Mouse (Mus musculus): Measurements from ENCODE around the gene Hspb8. TPM values are rescaled to one million over a fixed set of nuclear protein-coding genes. Genes with fewer than 3 reads are reported as not detected.

Gene Hspb8
- polyA plus RNA-seq, 1 experiment from 2014 or later: 5.5 TPM

DNA sequence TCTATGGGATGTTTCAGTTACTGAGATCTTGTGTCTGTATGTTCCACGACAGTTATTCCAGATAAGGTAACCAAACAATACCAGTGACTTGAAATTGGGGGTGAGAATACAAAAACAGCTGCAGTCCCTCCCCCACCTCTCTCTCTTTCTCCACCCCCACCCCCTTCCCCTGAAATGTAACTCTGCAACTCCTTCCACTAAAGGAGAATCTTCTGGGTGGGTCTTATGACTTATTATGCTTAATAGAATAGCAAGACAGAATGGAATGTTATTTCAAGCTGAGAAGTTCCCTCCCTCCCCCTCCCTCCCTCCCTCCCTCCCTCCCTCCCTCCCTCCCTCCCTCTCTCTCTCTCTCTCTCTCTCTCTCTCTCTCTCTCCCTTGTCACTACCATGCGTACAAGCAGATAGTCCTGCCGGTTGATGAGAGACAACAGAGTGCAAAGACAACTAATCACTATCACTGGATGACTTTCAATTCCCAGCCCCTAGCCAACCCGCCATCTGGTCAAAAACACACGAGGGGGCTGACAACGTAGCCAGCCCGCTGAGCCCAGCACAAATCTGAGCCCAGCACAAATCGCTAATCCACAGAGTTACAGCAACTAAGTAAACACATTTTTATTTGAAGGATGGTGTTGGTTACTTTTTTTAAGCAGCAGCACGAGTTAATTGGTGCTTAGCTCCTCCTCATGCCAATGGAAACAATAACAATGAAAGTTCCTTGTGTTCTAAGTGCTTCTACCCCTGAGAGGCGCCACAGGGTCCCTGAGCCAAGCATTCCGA lies 25.9 kb upstream of the Hspb8 start:
- Histone ChIP-seq H3K4me1 (ENCODE audit: control insufficient read depth, insufficient read depth, low read length) (no peaks in the 10 kb centered on the region), H3K36me3 (ENCODE audit: control insufficient read depth, insufficient read depth, low read length) (no peaks in the 10 kb centered on the region), H3K4me2 (ENCODE audit: low read depth) (no peak overlapping the region), H3K27ac (ENCODE audit: low read depth, low read length) (no peak overlapping the region), H3K9me3 (ENCODE audit: control insufficient read depth, low read length) (no peaks in the 10 kb centered on the region), H3K27me3 (ENCODE audit: control insufficient read depth, insufficient read depth, low read length) (no peaks in the 10 kb centered on the region), H3K9ac (ENCODE audit: low read length) (no peak overlapping the region), H3K4me3 (ENCODE audit: low read depth, low read length) (no peak overlapping the region)
- WGBS: 10% methylated on average over 11 of the region's 11 CpGs
- DNase-seq (ENCODE audit: low spot score) (no peak), ATAC-seq (ENCODE audit: insufficient read depth, low FRiP score, low TSS enrichment) (no peak)

DNA sequence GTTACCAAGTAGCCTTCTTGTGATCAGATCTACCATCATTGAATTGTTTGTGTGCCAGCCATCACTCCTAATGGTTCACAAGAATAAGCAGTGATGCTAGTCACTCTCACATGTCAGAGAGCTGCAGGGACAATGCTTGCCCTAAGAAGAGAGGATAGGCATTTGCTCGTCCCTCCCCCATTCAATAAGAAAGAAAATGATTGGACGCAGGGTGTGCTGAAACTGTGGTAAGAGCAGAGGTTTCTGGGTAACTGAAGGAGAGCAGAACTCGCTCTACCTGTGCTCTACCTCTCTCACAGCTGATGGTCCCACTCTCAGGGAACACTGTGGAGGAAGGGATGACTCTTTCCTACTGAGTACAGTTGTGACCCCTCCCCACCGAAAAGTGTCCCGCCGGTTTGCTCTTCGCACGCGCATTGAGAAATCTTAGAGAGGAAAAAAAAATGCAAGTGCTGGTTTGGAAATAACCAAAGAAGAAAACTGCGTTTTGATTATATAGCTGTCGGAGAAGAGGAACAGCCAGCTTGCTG lies 25.2 kb upstream of the Hspb8 start:
- no peak overlapping the region for H3K4me2 ChIP-seq (ENCODE audit: low read depth)
- no peaks in the 10 kb centered on the region for H3K9me3 ChIP-seq (ENCODE audit: control insufficient read depth, low read length)
- no peak overlapping the region for H3K4me3 ChIP-seq (ENCODE audit: low read depth, low read length)
- no peaks in the 10 kb centered on the region for H3K4me1 ChIP-seq (ENCODE audit: control insufficient read depth, insufficient read depth, low read length)
- H3K27me3 ChIP-seq (ENCODE audit: control insufficient read depth, insufficient read depth, low read length): no peaks in the 10 kb centered on the region
- no peak for ATAC-seq (ENCODE audit: insufficient read depth, low FRiP score, low TSS enrichment)
- H3K36me3 ChIP-seq (ENCODE audit: control insufficient read depth, insufficient read depth, low read length): no peaks in the 10 kb centered on the region
- H3K27ac ChIP-seq (ENCODE audit: low read depth, low read length): no peak overlapping the region
- WGBS: 51% methylated on average over 11 of the region's 11 CpGs
- H3K9ac ChIP-seq (ENCODE audit: low read length): no peak overlapping the region
- DNase-seq (ENCODE audit: low spot score): no peak

DNA sequence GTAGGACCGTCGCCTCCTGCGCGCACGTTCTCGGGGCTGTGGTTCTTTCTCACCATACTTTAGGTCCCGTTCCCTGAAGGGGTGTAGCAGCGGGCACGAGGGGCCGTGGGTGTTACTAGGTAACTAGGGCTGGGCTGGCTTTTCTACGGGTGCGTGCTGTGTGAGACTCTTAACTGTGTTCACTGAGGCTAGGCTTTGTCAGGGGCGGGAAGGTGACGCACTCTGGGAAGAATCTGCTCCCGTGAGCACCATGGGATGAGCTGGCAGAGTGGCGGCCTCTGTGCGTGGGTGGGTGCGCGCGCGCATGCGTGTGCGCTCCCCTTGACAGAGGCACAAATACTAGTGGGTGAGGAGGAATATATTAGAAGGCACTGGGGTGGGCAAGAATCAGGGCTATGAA lies 23.9 kb upstream of the Hspb8 start:
- no peaks in the 10 kb centered on the region for H3K9me3 ChIP-seq (ENCODE audit: control insufficient read depth, low read length)
- no peak overlapping the region for H3K4me3 ChIP-seq (ENCODE audit: low read depth, low read length)
- no peak overlapping the region for H3K9ac ChIP-seq (ENCODE audit: low read length)
- H3K27ac ChIP-seq (ENCODE audit: low read depth, low read length): no peak overlapping the region
- no peak for ATAC-seq (ENCODE audit: insufficient read depth, low FRiP score, low TSS enrichment)
- H3K4me2 ChIP-seq (ENCODE audit: low read depth): no peak overlapping the region
- WGBS: 51% methylated on average over 23 of the region's 23 CpGs
- no peaks in the 10 kb centered on the region for H3K36me3 ChIP-seq (ENCODE audit: control insufficient read depth, insufficient read depth, low read length)
- no peaks in the 10 kb centered on the region for H3K4me1 ChIP-seq (ENCODE audit: control insufficient read depth, insufficient read depth, low read length)
- no peaks in the 10 kb centered on the region for H3K27me3 ChIP-seq (ENCODE audit: control insufficient read depth, insufficient read depth, low read length)
- no peak for DNase-seq (ENCODE audit: low spot score)

DNA sequence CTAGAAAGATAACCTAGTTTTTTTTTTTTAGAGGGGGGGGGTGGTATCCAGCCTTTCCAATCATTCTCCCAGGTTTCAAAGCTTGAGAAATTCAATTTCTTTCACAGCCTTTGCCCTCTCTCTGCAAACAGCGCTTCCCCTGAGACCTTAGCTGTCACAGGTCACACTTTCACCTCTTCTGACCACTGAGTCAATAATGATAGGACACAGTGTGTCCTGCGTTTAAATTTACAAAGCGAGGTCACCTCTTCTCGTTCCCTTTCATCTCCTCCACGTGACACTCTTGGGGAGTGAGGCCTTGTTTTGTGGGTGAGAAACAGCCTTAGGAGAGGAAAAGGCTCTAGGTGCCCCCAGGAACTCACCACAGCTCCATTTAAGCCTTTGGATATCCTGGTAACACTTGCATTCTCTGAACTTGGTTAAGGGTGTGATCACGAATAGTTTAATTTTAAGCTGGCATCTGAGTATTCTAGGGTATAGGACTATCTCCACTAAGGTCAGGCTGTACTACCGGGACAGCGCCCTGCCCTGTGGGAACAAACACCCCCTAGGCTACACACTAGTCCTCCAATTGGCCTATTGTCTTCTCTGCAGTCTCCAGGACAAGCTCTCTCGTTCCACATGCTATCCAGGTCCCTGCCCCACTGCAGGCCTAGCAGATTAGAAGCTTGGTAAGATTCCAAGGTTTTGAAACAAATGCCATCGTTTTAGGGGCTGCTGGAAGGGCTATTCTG lies 23.1 kb upstream of the Hspb8 start:
- no peaks in the 10 kb centered on the region for H3K27me3 ChIP-seq (ENCODE audit: control insufficient read depth, insufficient read depth, low read length)
- 49% methylated on average over 10 of the region's 10 CpGs for WGBS
- ATAC-seq (ENCODE audit: insufficient read depth, low FRiP score, low TSS enrichment) (no peak), DNase-seq (ENCODE audit: low spot score) (no peak)
- H3K27ac ChIP-seq (ENCODE audit: low read depth, low read length): no peak overlapping the region
- no peaks in the 10 kb centered on the region for H3K4me1 ChIP-seq (ENCODE audit: control insufficient read depth, insufficient read depth, low read length)
- no peak overlapping the region for H3K4me3 ChIP-seq (ENCODE audit: low read depth, low read length)
- no peak overlapping the region for H3K4me2 ChIP-seq (ENCODE audit: low read depth)
- no peaks in the 10 kb centered on the region for H3K9me3 ChIP-seq (ENCODE audit: control insufficient read depth, low read length)
- no peaks in the 10 kb centered on the region for H3K36me3 ChIP-seq (ENCODE audit: control insufficient read depth, insufficient read depth, low read length)
- no peak overlapping the region for H3K9ac ChIP-seq (ENCODE audit: low read length)

DNA sequence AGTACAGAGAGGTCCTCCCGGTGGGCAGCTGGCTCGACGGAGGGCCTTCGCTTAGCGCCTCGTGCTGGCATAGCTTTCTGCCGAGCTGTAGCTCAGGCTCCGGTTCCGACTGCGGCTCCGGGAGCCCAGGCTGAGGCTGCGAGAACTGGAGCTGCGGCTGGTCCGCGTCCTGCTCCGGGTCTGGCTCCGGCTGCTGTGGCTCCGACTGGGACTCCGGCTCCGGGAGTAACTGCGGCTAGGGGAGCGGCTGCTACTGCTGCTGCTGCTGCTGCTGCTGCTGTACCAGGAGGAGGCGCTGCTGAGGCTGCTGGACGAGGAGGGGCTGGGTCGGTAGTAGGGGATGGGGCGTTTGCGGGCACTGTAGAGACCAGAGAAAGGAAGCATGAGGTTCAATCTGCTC lies 21.9 kb upstream of the Hspb8 start:
- Histone ChIP-seq H3K36me3 (ENCODE audit: control insufficient read depth, insufficient read depth, low read length) (no peaks in the 10 kb centered on the region), H3K4me1 (ENCODE audit: control insufficient read depth, insufficient read depth, low read length) (no peaks in the 10 kb centered on the region), H3K27ac (ENCODE audit: low read depth, low read length) (no peak overlapping the region), H3K9ac (ENCODE audit: low read length) (no peak overlapping the region), H3K4me2 (ENCODE audit: low read depth) (no peak overlapping the region), H3K9me3 (ENCODE audit: control insufficient read depth, low read length) (no peaks in the 10 kb centered on the region), H3K4me3 (ENCODE audit: low read depth, low read length) (no peak overlapping the region), H3K27me3 (ENCODE audit: control insufficient read depth, insufficient read depth, low read length) (no peaks in the 10 kb centered on the region)
- DNase-seq (ENCODE audit: low spot score) (no peak), ATAC-seq (ENCODE audit: insufficient read depth, low FRiP score, low TSS enrichment) (no peak)
- 58% methylated on average over 27 of the region's 27 CpGs for WGBS

DNA sequence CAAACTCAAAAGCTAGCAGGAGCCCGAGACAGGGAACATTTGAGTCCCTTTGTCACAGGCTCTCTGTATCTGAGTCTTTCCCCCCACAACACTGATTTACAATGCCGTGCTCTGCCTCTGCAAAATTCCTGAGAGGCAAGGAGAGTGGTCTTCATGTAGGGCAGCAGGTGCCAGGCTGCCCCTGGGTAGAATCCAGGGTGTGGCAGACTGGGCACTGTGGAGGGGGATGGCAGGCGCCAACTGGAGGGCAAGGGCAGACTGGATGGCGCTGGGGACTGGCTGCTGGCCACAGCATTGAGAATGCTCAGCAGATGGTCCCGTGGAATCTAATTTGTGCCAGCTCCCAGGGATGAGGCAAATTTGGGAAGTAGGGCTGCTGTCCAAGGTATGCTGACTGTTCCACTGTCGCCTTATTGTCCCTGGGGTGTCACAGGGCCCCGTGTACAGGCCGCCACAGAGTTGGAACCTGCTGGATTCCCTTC lies 20.8 kb upstream of the Hspb8 start:
- no peak overlapping the region for H3K4me2 ChIP-seq (ENCODE audit: low read depth)
- no peaks in the 10 kb centered on the region for H3K36me3 ChIP-seq (ENCODE audit: control insufficient read depth, insufficient read depth, low read length)
- no peak overlapping the region for H3K9ac ChIP-seq (ENCODE audit: low read length)
- H3K27ac ChIP-seq (ENCODE audit: low read depth, low read length): no peak overlapping the region
- no peak for ATAC-seq (ENCODE audit: insufficient read depth, low FRiP score, low TSS enrichment)
- 82% methylated on average over 8 of the region's 8 CpGs for WGBS
- H3K4me1 ChIP-seq (ENCODE audit: control insufficient read depth, insufficient read depth, low read length): no peaks in the 10 kb centered on the region
- no peaks in the 10 kb centered on the region for H3K27me3 ChIP-seq (ENCODE audit: control insufficient read depth, insufficient read depth, low read length)
- no peaks in the 10 kb centered on the region for H3K9me3 ChIP-seq (ENCODE audit: control insufficient read depth, low read length)
- no peak overlapping the region for H3K4me3 ChIP-seq (ENCODE audit: low read depth, low read length)
- DNase-seq (ENCODE audit: low spot score): no peak

DNA sequence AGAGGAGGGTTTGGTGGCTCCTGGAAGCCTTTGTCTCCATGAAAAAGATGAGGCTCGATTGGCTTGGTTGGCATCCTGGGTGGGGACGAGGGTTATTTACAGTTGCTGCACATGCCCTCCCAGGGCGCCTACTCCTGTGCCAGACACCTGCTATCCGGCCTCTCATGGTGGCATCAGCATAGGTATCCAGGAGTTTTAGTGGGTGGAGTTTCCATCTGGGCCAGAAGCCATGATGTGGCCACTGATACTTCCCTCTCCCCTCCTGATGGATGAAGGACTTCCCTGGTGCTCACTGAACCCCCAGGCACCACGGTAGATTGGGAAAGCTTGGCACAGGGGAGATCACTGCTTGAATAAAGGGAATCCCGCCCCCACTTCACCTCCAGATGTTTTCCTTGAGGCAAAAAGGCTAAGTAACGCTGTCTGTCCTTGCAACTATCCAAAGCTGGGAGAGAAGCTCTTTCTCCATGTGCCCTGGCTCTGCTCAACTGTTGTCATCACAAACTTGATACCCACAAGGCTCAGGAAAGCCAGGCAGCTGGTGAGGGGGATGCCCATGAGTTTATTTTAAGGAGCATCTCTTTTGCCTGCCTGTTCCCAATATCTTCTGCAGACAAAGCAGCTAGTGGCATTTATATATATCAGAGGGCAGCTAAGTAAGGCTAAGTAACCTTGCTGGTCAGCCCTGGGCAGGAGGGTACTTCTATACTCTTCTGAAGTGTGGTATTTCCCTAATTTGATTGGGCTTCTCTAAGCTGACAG lies 20.2 kb upstream of the Hspb8 start:
- Histone ChIP-seq H3K4me1 (ENCODE audit: control insufficient read depth, insufficient read depth, low read length) (no peaks in the 10 kb centered on the region), H3K36me3 (ENCODE audit: control insufficient read depth, insufficient read depth, low read length) (no peaks in the 10 kb centered on the region), H3K4me2 (ENCODE audit: low read depth) (no peak overlapping the region), H3K9ac (ENCODE audit: low read length) (no peak overlapping the region), H3K4me3 (ENCODE audit: low read depth, low read length) (no peak overlapping the region), H3K27ac (ENCODE audit: low read depth, low read length) (no peak overlapping the region), H3K9me3 (ENCODE audit: control insufficient read depth, low read length) (no peaks in the 10 kb centered on the region), H3K27me3 (ENCODE audit: control insufficient read depth, insufficient read depth, low read length) (no peaks in the 10 kb centered on the region)
- ATAC-seq (ENCODE audit: insufficient read depth, low FRiP score, low TSS enrichment) (no peak), DNase-seq (ENCODE audit: low spot score) (no peak)
- WGBS: 84% methylated on average over 7 of the region's 7 CpGs

DNA sequence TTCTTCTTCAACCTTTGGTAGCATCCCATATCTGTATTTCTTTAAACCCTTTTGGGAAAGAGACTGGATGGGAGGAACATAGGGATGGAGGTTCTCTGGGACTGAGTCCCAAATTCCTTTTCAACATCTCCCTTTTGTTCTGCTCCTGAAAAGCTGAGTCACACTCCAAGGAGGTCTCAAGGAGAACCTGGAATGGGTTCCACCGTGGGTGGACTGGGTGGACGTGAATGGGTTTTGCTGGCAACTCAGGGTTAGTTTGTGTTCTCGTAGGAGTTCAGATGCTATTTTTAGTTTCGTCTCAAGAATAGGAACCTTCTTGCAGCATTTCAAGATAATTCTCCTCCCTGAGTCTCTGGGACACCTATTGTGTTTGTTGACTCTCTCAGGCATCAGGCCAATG lies 17.6 kb upstream of the Hspb8 start:
- Histone ChIP-seq H3K36me3 (ENCODE audit: control insufficient read depth, insufficient read depth, low read length) (no peaks in the 10 kb centered on the region), H3K27me3 (ENCODE audit: control insufficient read depth, insufficient read depth, low read length) (no peaks in the 10 kb centered on the region), H3K27ac (ENCODE audit: low read depth, low read length) (no peak overlapping the region), H3K9ac (ENCODE audit: low read length) (no peak overlapping the region), H3K4me1 (ENCODE audit: control insufficient read depth, insufficient read depth, low read length) (no peaks in the 10 kb centered on the region), H3K4me2 (ENCODE audit: low read depth) (no peak overlapping the region), H3K4me3 (ENCODE audit: low read depth, low read length) (no peak overlapping the region), H3K9me3 (ENCODE audit: control insufficient read depth, low read length) (no peaks in the 10 kb centered on the region)
- WGBS: 77% methylated on average over 4 of the region's 4 CpGs
- ATAC-seq (ENCODE audit: insufficient read depth, low FRiP score, low TSS enrichment) (no peak), DNase-seq (ENCODE audit: low spot score) (no peak)
